8 mouse cellular contexts compared by ENCODE assay signal in genomic region chr19:46152127-46152803, GRCm38 (mm10). TPM values are rescaled to one million over a fixed set of nuclear protein-coding genes. Genes with fewer than 3 reads are reported as not detected.
A peak's percentile ranks its signal among the peaks of the same experiment; 100 is the strongest.
DNase-seq lines count a peak whose midpoint lies in the region; ATAC-seq and TF ChIP-seq lines count a peak whose summit lies in the region.

Gbf1 (plus strand) TSS chr19:46152509.

- H3K36me3 ChIP-seq in hindbrain, embryonic 13.5 days: no peaks in the 10 kb centered on the region

- H3K27ac ChIP-seq in hindbrain, embryonic 13.5 days: peak within 1 kb of the TSS; percentile 82

- DNase-seq in Patski (ENCODE audit: low read depth, low spot score): peak; percentile 99
- peak; percentile 91 to 93 for DNase-seq in cerebellum, postnatal 14 days
- DNase-seq in frontal cortex, postnatal 14 days (ENCODE audit: low spot score in 2 of 2): peak; percentile 92 to 96
- peak; percentile 78 to 83 for DNase-seq in layer of hippocampus, postnatal 25 days (ENCODE audit: extremely low spot score in 1 of 2, low spot score in 1 of 2)
- peak; percentile 99 for DNase-seq in lung, postnatal 25 days (ENCODE audit: low spot score)
- DNase-seq in retina, embryonic 14.5 days (ENCODE audit: low spot score): peak; percentile 99
- DNase-seq in thymus, postnatal 4 days: peak; percentile 87

- H3K27me3 ChIP-seq in Patski: peaks cover 31% of the 10 kb centered on the region
- H3K27me3 ChIP-seq in hindbrain, embryonic 13.5 days: peaks cover 39% of the 10 kb centered on the region

- CTCF ChIA-PET in Patski (lab: Charles Lee): interaction anchor here (0.7 kb wide), 1 partner anchor 84 kb away, joined by 3 read pairs; no protein-coding TSS in a partner anchor

- peaks cover 59% of the 10 kb centered on the region for H3K4me1 ChIP-seq in hindbrain, embryonic 13.5 days (replicated peaks)

- peak within 1 kb of the TSS; percentile 94 for H3K4me2 ChIP-seq in hindbrain, embryonic 13.5 days

- WGBS in hindbrain, embryonic 13.5 days: under 1% methylated on average over 37 of the region's 37 CpGs

- no peaks in the 10 kb centered on the region for H3K9me3 ChIP-seq in hindbrain, embryonic 13.5 days

- peak within 1 kb of the TSS; percentile 87 for H3K9ac ChIP-seq in hindbrain, embryonic 13.5 days

- POLR2A ChIA-PET in Patski (lab: Charles Lee): interaction anchor here (1.1 kb wide), 1 partner anchor 77 kb away, joined by 3 read pairs; the partner anchor contains the start of gene Nolc1

- H3K4me3 ChIP-seq in hindbrain, embryonic 13.5 days: peak within 1 kb of the TSS; percentile 93

- peak; percentile 98 for ATAC-seq in Patski
- peak; percentile 99 for ATAC-seq in hindbrain, embryonic 13.5 days (ENCODE audit: low FRiP score)

- in situ Hi-C loops in Patski (cut with MboI; ENCODE audit: low pct_unique_long_range_greater_than_20kb): no loop called here

- TF ChIP-seq CTCF in Patski (IDR thresholded peaks at IDR 0.05): no peak

RNA-seq across cellular contexts. Expression of gene Gbf1, which starts in this region (rescaled TPM):
- polyA plus RNA-seq in Patski (2021): 55.0 TPM
- polyA plus RNA-seq in hindbrain, embryonic 13.5 days (2015; fragmentation: Nextera tagmentation; extraction: Ambion mirVana): 71.6 and 80.4 TPM in 2 replicates
- 10 to 100 TPM; 93.3 to 97.6 TPM for total RNA-seq in layer of hippocampus, postnatal 25 days (2021)

Comparison
In these comparisons a context has a peak if more than half of its experiments do, and no peak if none do; other contexts are left out.
1. Peak in every context shown above with its lines: DNase-seq, ATAC-seq, H3K4me3 ChIP-seq and H3K27ac ChIP-seq.